Mouse (Mus musculus): ENCODE data around the gene Timm50. TPM values are rescaled to one million over a fixed set of nuclear protein-coding genes. Genes with fewer than 3 reads are reported as not detected.

Timm50 gene
- total RNA-seq, 2 experiments from 2014 or later: 22.1 to 26.2 TPM

GRCm38 (mm10) chr7:28271761-28272160 lies 40.1 kb downstream of the Timm50 start:
- no peak for ATAC-seq (ENCODE audit: poor library complexity, severe bottlenecking)

- no peak for ATAC-seq (ENCODE audit: poor library complexity, severe bottlenecking)
Measured at GRCm38 (mm10) chr7:28269355-28269754, 42.5 kb downstream of the Timm50 start.

GRCm38 (mm10) chr7:28268576-28268975 lies 43.3 kb downstream of the Timm50 start:
- ATAC-seq (ENCODE audit: poor library complexity, severe bottlenecking): no peak

- peak; percentile 27; the same call in 1 of the 2 replicates for ATAC-seq (ENCODE audit: poor library complexity, severe bottlenecking)
Measured at GRCm38 (mm10) chr7:28268042-28268531, 43.8 kb downstream of the Timm50 start.

- no peak for ATAC-seq (ENCODE audit: poor library complexity, severe bottlenecking)
Measured at GRCm38 (mm10) chr7:28267129-28268041, 44.5 kb downstream of the Timm50 start, which contains the start of gene Eid2. TSS of gene Eid2 (plus strand) at chr7:28267881.

GRCm38 (mm10) chr7:28265391-28265790 lies 46.5 kb downstream of the Timm50 start:
- ATAC-seq (ENCODE audit: poor library complexity, severe bottlenecking): no peak

GRCm38 (mm10) chr7:28263786-28264185 lies 48.1 kb downstream of the Timm50 start:
- no peak for ATAC-seq (ENCODE audit: poor library complexity, severe bottlenecking)

- ATAC-seq (ENCODE audit: poor library complexity, severe bottlenecking): no peak
Measured at GRCm38 (mm10) chr7:28262861-28263260, 49.0 kb downstream of the Timm50 start.

Other genes with a start within 250 kb of the Timm50 start
- gene Fcgbp, start 240.8 kb downstream of the Timm50 start, total RNA-seq (2015): not detected in 2 replicates
- not detected in 2 replicates for gene Fcgbp, start 240.8 kb downstream of the Timm50 start, total RNA-seq (2017)
- not detected in 2 replicates for gene 9530053A07Rik, start 182.6 kb downstream of the Timm50 start, total RNA-seq (2015)
- 0.04 TPM in 1 of 2 replicates, not detected in the other for gene 9530053A07Rik, start 182.6 kb downstream of the Timm50 start, total RNA-seq (2017)
- gene Fbl, start 142.4 kb downstream of the Timm50 start, total RNA-seq (2015): 75.0 and 75.5 TPM in 2 replicates
- 85.1 and 88.7 TPM in 2 replicates for gene Fbl, start 142.4 kb downstream of the Timm50 start, total RNA-seq (2017)
- gene Dyrk1b, start 132.6 kb downstream of the Timm50 start, total RNA-seq (2015): 3.0 and 3.5 TPM in 2 replicates
- gene Dyrk1b, start 132.6 kb downstream of the Timm50 start, total RNA-seq (2017): 2.7 and 5.3 TPM in 2 replicates
- gene Eid2, start 44.2 kb downstream of the Timm50 start, total RNA-seq (2015): 0.68 and 1.1 TPM in 2 replicates
- 0.40 and 0.57 TPM in 2 replicates for gene Eid2, start 44.2 kb downstream of the Timm50 start, total RNA-seq (2017)
- gene Eid2b, start 34.3 kb downstream of the Timm50 start, total RNA-seq (2015): 3.6 and 5.8 TPM in 2 replicates
- 2.9 and 3.0 TPM in 2 replicates for gene Eid2b, start 34.3 kb downstream of the Timm50 start, total RNA-seq (2017)
- gene Selenov, start 20.9 kb downstream of the Timm50 start, total RNA-seq (2015): not detected in 2 replicates
- gene Selenov, start 20.9 kb downstream of the Timm50 start, total RNA-seq (2017): not detected in 2 replicates
- gene Dll3, start 9.8 kb downstream of the Timm50 start, total RNA-seq (2015): not detected in 2 replicates
- gene Dll3, start 9.8 kb downstream of the Timm50 start, total RNA-seq (2017): not detected in 2 replicates
- 47.1 and 56.8 TPM in 2 replicates for gene Supt5, start 26.7 kb upstream of the Timm50 start, total RNA-seq (2015)
- gene Supt5, start 26.7 kb upstream of the Timm50 start, total RNA-seq (2017): 61.2 and 67.5 TPM in 2 replicates
- 2,258 and 2,353 TPM in 2 replicates for gene Rps16, start 38.6 kb upstream of the Timm50 start, total RNA-seq (2015)
- 250 and 448 TPM in 2 replicates for gene Rps16, start 38.6 kb upstream of the Timm50 start, total RNA-seq (2017)
- 11.5 and 15.2 TPM in 2 replicates for gene Plekhg2, start 60.5 kb upstream of the Timm50 start, total RNA-seq (2015)
- gene Plekhg2, start 60.5 kb upstream of the Timm50 start, total RNA-seq (2017): 6.1 and 6.3 TPM in 2 replicates
- 350 and 368 TPM in 2 replicates for gene Zfp36, start 68.2 kb upstream of the Timm50 start, total RNA-seq (2015)
- 118 and 143 TPM in 2 replicates for gene Zfp36, start 68.2 kb upstream of the Timm50 start, total RNA-seq (2017)
- 14.7 and 15.4 TPM in 2 replicates for gene Med29, start 80.6 kb upstream of the Timm50 start, total RNA-seq (2015)
- 9.0 and 9.4 TPM in 2 replicates for gene Med29, start 80.6 kb upstream of the Timm50 start, total RNA-seq (2017)
- 42.1 and 46.8 TPM in 2 replicates for gene Paf1, start 80.9 kb upstream of the Timm50 start, total RNA-seq (2015)
- 129 and 153 TPM in 2 replicates for gene Paf1, start 80.9 kb upstream of the Timm50 start, total RNA-seq (2017)
- gene Gmfg, start 125.4 kb upstream of the Timm50 start, total RNA-seq (2015): 544 and 552 TPM in 2 replicates
- 837 and 967 TPM in 2 replicates for gene Gmfg, start 125.4 kb upstream of the Timm50 start, total RNA-seq (2017)
- 1.0 and 1.7 TPM in 2 replicates for gene Lrfn1, start 139.9 kb upstream of the Timm50 start, total RNA-seq (2015)
- 0.66 and 0.98 TPM in 2 replicates for gene Lrfn1, start 139.9 kb upstream of the Timm50 start, total RNA-seq (2017)
- gene Ifnl2, start 198.4 kb upstream of the Timm50 start, total RNA-seq (2015): not detected in 2 replicates
- not detected in 2 replicates for gene Ifnl2, start 198.4 kb upstream of the Timm50 start, total RNA-seq (2017)
- not detected in 2 replicates for gene Ifnl3, start 210.8 kb upstream of the Timm50 start, total RNA-seq (2015)
- gene Ifnl3, start 210.8 kb upstream of the Timm50 start, total RNA-seq (2017): not detected in 2 replicates
- not detected in 2 replicates for gene Sycn, start 228.8 kb upstream of the Timm50 start, total RNA-seq (2015)
- gene Sycn, start 228.8 kb upstream of the Timm50 start, total RNA-seq (2017): not detected in 2 replicates
- gene Nccrp1, start 235.2 kb upstream of the Timm50 start, total RNA-seq (2015): 1.4 and 2.2 TPM in 2 replicates
- 0.26 TPM in 1 of 2 replicates, not detected in the other for gene Nccrp1, start 235.2 kb upstream of the Timm50 start, total RNA-seq (2017)